Mouse (Mus musculus) left cerebral cortex, postnatal 4 days (tissue): ENCODE results near the gene Srek1ip1. TPM values are rescaled to one million over a fixed set of nuclear protein-coding genes. Genes with fewer than 3 reads are reported as not detected.

ENCODE experiments used
- DNase-seq: peaks from one replicate; pipeline ENCODE4 v3.0.0-alpha.2; 2022
- intact Hi-C: fragments of 180-260 bp; cut with DNase I; formaldehyde crosslinking; loops from one replicate; pipeline ENCODE4 v1.15.1; 2025
- total RNA-seq, 2 experiments: library from RNA; stranded (reverse); gene quantifications; 2 replicates each; pipeline ENCODE4 v1.2.3; 2021

Srek1ip1 gene
- total RNA-seq, 2 experiments from 2014 or later = 14.0 to 15.5 TPM

GRCm38 (mm10) chr13:104837628-104838027 is 45.3 kb downstream of the Srek1ip1 start:
- DNase-seq = no peak
- intact Hi-C loops = no loop called here

DNA sequence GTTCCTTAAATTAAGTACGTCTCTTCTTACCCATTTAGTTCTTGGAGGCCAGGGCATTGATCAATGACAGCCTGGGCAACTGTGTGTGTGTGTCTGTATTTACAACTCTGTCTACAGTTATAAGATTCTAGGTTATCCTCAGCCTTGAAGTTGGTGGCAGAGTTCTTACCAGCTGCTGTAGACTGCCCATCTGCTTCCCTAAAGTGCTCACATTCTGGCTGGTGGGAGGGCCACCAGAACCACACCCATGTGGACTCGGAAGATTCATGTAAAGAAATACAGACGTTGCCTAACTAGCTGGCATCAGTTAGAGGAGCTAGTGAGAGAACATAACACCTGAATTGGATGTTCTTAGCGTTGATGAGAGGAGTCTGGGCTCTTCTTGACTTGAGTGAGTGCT is 49.7 kb downstream of the Srek1ip1 start:
- intact Hi-C loops = no loop called here
- DNase-seq = no peak

DNA sequence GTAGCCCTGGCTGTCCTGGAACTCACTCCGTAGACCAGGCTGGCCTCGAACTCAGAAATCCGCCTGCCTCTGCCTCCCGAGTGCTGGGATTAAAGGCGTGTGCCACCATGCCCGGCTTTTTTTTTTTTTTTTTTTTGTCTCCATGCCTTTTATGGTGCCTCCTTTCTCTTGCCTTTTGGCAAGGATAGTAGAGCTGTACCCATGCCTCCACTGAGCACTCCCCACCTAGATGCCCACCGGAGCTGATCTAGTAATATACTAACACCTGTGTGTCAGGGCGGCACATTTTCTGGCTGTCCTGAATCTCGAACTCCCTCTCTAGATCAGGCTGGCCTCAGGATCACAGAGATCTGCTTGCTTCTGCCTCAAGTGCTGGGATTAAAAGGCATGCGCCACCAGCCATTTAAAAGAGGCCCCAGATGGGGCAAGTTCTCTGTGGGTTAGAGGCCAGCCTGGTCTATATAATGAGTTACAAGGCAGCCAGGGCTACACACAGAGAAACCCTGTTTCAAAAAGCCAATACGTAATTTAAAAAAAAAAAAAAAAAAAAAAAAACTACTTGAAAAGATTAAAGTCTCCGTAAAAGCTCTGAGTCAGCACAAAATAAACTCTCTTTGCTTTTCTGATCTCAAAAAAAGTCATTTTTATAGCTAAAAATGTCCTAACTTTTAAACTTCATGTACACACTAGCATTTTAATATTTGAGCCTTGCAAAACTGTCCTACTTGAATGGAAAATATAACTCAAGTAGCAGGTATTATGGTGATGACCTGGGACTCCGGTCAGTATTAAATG is 51.2 kb downstream of the Srek1ip1 start:
- no peak for DNase-seq
- intact Hi-C loops = no loop called here

GRCm38 (mm10) chr13:104853645-104854044 is 61.4 kb downstream of the Srek1ip1 start:
- intact Hi-C loops = no loop called here
- DNase-seq = no peak

GRCm38 (mm10) chr13:104863127-104863979 is 71.1 kb downstream of the Srek1ip1 start, which contains the start of gene Shisal2b:
TSS of gene Shisal2b (minus strand) at chr13:104863893.
- intact Hi-C loops = no loop called here
- DNase-seq = peak; percentile 58

DNA sequence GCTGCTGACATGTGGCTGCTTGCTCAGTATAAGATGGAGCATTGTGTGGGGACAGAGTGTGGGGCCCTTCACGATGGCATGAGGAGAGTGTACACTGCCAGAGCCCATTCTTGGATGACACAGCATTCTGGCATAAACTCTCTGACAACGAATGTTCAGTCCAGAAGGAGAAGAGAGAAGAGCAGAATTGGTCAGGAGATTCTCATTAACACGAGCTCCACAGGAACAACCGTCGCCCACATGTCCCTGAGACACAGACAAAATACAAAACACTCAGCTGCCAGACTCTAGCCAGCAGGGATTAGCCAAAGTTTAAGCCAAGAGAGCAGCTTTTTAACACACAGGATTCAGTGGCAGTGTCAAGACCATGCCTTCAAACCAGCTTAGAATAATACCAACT is 74.4 kb downstream of the Srek1ip1 start:
- intact Hi-C loops = no loop called here
- peak; percentile 10 for DNase-seq

DNA sequence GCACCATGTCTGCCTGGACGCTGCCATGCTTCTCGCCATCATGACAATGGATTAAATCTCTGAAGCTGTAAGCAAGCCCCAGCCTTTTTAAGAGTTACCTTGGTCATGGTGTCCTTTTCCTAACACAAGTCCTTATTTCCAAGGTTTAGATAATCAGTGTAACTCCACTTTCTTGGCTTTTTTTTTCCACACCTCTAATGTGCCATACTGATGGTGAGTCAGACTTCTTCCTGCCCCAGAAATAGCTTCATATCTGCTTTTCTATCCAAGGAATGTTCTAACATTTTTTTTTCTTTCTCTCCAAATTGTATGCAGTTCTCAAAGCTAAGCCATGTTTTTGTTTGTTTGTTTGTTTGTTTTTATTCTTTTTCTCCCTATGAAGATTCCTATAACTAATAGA is 77.6 kb downstream of the Srek1ip1 start:
- DNase-seq = no peak
- intact Hi-C loops = no loop called here

DNA sequence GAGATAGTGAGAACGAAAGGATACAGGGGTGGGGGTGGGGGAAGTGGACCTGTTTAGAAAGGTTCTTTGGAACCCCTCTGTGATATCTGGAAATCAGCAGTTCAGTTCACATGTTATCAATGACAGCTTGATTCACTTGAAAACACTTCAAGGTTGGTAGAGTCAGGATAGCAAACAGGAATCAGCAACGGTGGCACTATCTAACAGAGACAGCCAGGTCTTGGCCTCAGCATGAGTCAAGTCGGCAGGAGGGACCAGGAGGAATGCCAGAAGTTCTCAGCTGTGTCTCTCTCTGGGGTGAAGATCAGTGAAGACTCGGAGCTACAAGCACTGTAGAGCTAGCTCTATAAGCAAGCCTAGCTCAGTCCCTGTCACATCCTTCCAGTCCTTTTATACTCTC is 86.2 kb downstream of the Srek1ip1 start:
- intact Hi-C loops = no loop called here
- DNase-seq = no peak

DNA sequence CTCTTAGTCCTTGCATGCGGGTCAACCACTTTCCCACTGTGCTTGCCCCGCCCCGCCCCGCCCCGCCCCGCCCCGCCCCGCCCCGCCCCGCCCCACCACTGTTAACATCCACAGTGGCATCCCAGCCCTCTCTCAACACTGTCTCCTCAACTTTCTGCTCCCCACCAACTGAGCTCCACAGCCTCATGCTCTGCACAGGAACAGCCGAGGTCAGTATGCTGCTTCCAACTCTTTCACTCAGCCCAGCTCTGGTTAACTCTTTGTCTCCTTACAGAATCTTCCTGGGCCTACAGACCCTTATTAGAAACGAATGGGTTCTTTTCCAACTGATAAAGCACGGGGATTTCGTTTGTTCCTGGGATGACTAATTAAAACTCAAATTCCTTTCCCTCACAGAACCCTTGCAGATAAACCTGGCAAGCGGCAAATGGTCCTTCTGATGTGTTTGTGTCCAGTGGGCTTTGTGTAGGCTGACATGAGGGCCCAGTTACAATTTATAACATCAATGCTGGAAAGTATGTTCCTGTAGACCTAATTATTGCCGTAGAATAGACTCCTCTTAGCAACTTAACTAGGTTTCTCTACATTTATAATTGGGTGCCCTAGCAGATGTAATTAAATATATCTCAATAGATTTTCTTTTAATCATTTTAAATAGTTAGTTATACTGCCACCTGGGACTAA is 91.4 kb downstream of the Srek1ip1 start:
- no peak for DNase-seq
- intact Hi-C loops = no loop called here

DNA sequence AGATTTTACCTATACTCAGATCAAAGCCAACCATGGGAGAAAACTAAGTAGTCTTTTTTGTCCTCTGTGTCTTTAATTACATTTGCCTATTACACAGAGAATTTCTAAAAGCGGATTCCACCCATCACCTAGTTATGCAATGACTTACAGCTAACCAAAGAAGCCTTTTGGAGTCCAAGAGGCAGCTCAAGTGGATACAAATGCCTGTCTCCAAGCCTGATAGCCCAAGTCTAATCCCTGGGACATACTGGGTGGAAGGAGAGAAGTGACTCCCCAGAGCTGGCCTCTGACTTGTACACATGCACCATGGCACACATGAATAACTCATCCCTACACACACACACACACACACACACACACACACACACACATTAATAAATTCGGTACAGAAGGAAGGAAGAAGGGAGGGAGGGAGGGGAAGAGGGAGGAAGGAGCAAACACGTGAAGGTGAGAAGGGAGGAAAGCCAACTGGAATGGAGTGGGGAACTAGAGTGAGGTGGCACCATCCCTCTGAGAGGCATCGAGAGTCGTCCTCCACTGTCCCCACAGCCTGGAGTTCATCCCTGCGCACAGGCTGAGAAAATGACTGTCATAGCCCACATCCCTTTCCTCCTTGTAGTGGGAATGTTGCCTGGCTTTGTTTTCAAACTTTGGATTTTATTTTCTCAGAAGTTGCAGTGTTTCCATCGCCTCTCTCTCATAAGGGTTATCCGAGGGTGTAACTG is 94.2 kb downstream of the Srek1ip1 start:
- DNase-seq = no peak
- intact Hi-C loops = no loop called here

Other genes with a start within 250 kb of the Srek1ip1 start
- 10 to 100 TPM; 31.0 to 31.2 TPM for gene Cwc27, start 24.7 kb downstream of the Srek1ip1 start, total RNA-seq
- 1 to 10 TPM in 1 of 2 experiments, under 1 TPM in 1; 0.56 to 1.0 TPM for gene Shisal2b, start 71.4 kb downstream of the Srek1ip1 start, total RNA-seq